Mouse (Mus musculus) limb, embryonic 13.5 days (tissue): ENCODE results near the gene Mlycd. TPM values are rescaled to one million over a fixed set of nuclear protein-coding genes. Genes with fewer than 3 reads are reported as not detected.

ENCODE experiments used
- ATAC-seq: fragments of 200-750 bp; cut with Nextera tagmentation; 2 replicates; pipeline ENCODE4 v1.8.0; 2017; ENCODE audit warnings: low read depth, moderate number of reproducible peaks, moderate TSS enrichment; ENCODE audit not compliant: low FRiP score
- H3K27ac ChIP-seq: fragments of 300-500 bp; sonication (generic); 2 replicates; pipeline ENCODE4 v1.5.1; 2015; ENCODE audit warnings: inconsistent platforms, mild to moderate bottlenecking, moderate library complexity
- H3K27me3 ChIP-seq: fragments of 300-500 bp; sonication (generic); 2 replicates; pipeline ENCODE4 v1.6.1; 2015; ENCODE audit warnings: mild to moderate bottlenecking, inconsistent platforms
- H3K36me3 ChIP-seq: fragments of 300-500 bp; sonication (generic); 2 replicates; pipeline ENCODE4 v1.6.1; 2015; ENCODE audit warnings: inconsistent platforms, mild to moderate bottlenecking, moderate library complexity
- H3K4me1 ChIP-seq: fragments of 300-500 bp; sonication (generic); 2 replicates; pipeline ENCODE4 v1.6.1; 2015; ENCODE audit warnings: inconsistent platforms
- H3K4me2 ChIP-seq: fragments of 300-500 bp; sonication (generic); replicated peaks from 2 replicates; pipeline ENCODE4 v1.6.1; 2015; ENCODE audit warnings: inconsistent platforms, mild to moderate bottlenecking, moderate library complexity
- H3K4me3 ChIP-seq: fragments of 300-500 bp; sonication (generic); 2 replicates; pipeline ENCODE4 v1.5.1; 2015; ENCODE audit warnings: moderate library complexity, mild to moderate bottlenecking, inconsistent platforms
- H3K9ac ChIP-seq: fragments of 300-500 bp; sonication (generic); 2 replicates; pipeline ENCODE4 v1.6.1; 2015; ENCODE audit warnings: mild to moderate bottlenecking, inconsistent platforms
- H3K9me3 ChIP-seq: fragments of 300-500 bp; sonication (generic); 2 replicates; pipeline ENCODE4 v1.6.1; 2016; ENCODE audit warnings: inconsistent platforms
- WGBS: fragments of 180-500 bp; shearing (Covaris S2); methylation state at CpG from one replicate; pipeline ENCODE4 v1.1.7; 2015; 5-methylcytosine and 5-hydroxymethylcytosine counted together
- polyA plus RNA-seq: library from polyadenylated mRNA; unstranded; fragments of >200 nt; fragmentation: Nextera tagmentation; extraction: Ambion mirVana; gene quantifications from 2 replicates; pipeline ENCODE4 v1.2.1, GENCODE M21; 2015

The Mlycd gene
- polyA plus RNA-seq, 1 experiment from 2014 or later = 9.6 TPM

DNA sequence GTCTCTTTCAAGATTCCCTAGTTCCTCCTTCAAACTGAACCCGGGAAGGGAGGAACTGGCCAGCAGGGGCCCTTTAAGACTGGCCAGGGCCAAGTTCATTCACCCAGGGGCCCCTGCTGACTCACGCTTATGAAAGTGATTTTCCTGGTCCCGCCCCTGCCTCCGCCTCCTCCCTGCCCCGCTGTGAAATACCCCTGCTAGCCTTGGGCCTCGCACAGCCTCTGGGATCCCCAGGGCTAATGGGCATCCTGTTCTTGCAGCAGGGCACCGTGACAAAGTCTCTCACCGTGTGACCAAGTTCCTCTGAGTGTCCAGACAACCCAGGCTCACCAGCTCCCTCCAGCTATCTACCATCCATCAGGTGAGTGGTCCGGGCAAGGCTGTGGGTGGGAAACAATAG lies 42.3 kb downstream of the Mlycd start:
- H3K27ac ChIP-seq = no peak overlapping the region
- peak overlapping the region; percentile 4; the same call in 1 of the 2 replicates for H3K4me2 ChIP-seq
- peaks cover 7% of the 10 kb centered on the region; the same call in 1 of the 2 replicates for H3K27me3 ChIP-seq
- H3K4me3 ChIP-seq = no peak overlapping the region
- peaks cover 22% of the 10 kb centered on the region for H3K4me1 ChIP-seq
- no peaks in the 10 kb centered on the region for H3K9me3 ChIP-seq
- ATAC-seq = no peak
- no peaks in the 10 kb centered on the region for H3K36me3 ChIP-seq
- 18% methylated on average over 9 of the region's 9 CpGs for WGBS
- no peak overlapping the region for H3K9ac ChIP-seq

DNA sequence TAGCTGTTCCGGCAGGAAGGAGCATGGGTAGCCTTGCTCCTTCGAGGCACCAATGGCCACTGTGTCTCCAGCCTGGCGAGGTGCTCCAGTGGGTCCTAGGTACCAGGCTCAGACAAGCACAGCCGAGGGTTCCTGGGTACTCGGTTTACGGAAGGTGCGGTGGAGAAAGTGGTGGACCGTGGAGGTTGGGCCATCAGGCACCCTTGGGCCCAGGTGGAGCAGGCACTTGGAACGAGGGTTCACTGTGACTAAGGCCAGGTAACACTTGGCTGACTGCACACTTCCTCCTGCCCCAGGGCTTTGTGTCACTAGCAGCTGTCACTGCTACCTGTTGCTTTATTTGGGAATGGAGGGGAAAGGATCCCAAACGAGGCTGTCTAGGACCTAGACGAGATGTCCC lies 42.8 kb downstream of the Mlycd start:
- no peak overlapping the region for H3K9ac ChIP-seq
- no peaks in the 10 kb centered on the region for H3K36me3 ChIP-seq
- H3K4me1 ChIP-seq = peaks cover 22% of the 10 kb centered on the region
- no peaks in the 10 kb centered on the region for H3K9me3 ChIP-seq
- H3K27ac ChIP-seq = no peak overlapping the region
- no peak overlapping the region for H3K4me3 ChIP-seq
- peak overlapping the region; percentile 4; the same call in 1 of the 2 replicates for H3K4me2 ChIP-seq
- ATAC-seq = no peak
- WGBS = 66% methylated on average over 11 of the region's 11 CpGs
- H3K27me3 ChIP-seq = peaks cover 12% of the 10 kb centered on the region; the same call in 1 of the 2 replicates

DNA sequence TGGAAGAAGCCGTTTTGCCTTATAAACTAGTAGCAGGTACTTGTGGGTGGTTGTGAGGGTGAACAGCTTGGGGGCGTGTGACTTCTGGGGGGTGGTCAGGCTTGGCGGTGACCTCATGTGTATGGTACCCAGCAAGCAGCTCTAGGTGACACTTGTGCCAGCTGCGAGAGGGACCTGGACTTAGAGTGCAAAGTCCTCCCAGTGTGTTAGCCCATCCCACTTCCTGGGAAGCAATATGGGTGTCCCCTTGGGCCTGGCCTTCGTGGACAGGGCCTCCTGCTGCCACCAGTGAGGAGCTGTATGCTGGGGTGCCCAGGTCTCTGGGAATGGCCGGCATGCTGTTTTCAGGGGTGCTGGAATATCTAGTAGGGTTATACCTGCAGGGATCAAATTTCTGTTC lies 44.2 kb downstream of the Mlycd start:
- Histone ChIP-seq H3K4me3 (no peak overlapping the region), H3K27me3 (peaks cover 12% of the 10 kb centered on the region; the same call in 1 of the 2 replicates), H3K9ac (0 out of 2 replicates have a peak overlapping the region, but pooled peaks have one; percentile 5), H3K36me3 (no peaks in the 10 kb centered on the region), H3K4me2 (no peak overlapping the region), H3K27ac (no peak overlapping the region), H3K4me1 (peaks cover 22% of the 10 kb centered on the region), H3K9me3 (no peaks in the 10 kb centered on the region)
- 79% methylated on average over 6 of the region's 6 CpGs for WGBS
- ATAC-seq = no peak

DNA sequence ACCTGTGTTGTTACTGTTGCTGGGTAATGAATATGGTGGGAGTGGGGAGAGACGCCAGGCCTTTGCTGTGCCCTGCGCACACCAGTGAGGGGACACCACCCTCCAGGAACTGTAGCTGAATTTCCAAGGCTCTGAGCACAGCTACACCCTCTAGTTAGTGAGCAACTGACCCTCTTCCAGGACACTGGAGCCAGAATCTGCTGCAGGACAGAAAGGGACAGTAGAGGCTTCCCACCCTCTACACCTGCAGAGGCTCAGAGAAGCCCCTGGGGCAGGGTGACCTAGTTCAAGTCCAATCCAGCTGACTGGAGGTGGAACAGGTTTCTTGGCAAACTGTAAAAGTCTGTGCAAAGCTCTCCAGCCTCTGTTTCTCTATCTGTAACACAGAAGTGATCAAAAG lies 44.7 kb downstream of the Mlycd start:
- Histone ChIP-seq H3K9ac (no peak overlapping the region), H3K36me3 (no peaks in the 10 kb centered on the region), H3K4me2 (no peak overlapping the region), H3K27me3 (peaks cover 12% of the 10 kb centered on the region; the same call in 1 of the 2 replicates), H3K27ac (no peak overlapping the region), H3K9me3 (no peaks in the 10 kb centered on the region), H3K4me1 (peaks cover 22% of the 10 kb centered on the region), H3K4me3 (no peak overlapping the region)
- 92% methylated on average over 2 of the region's 2 CpGs for WGBS
- no peak for ATAC-seq

DNA sequence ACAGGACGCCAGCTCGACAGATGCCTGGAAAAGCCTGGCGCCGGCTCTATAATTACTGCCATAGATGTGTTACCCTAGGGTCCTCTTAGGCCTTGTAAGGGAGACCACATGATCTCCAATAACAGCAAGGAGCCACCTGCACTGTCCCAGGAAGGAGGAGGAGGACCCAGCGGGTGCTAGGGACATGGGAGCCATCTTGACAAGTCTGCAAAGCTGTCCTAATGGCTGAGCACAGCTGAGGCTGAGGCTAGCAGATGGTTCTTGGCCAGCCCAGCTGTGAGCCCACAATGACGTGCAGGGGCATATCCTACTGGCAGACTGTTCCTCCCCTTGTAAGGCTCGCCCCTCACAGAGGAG lies 45.2 kb downstream of the Mlycd start:
- H3K4me2 ChIP-seq = 0 out of 2 replicates have a peak overlapping the region, but pooled peaks have one; percentile 41
- H3K9ac ChIP-seq = no peak overlapping the region
- peaks cover 12% of the 10 kb centered on the region; the same call in 1 of the 2 replicates for H3K27me3 ChIP-seq
- H3K4me3 ChIP-seq = no peak overlapping the region
- H3K9me3 ChIP-seq = no peaks in the 10 kb centered on the region
- peaks cover 22% of the 10 kb centered on the region for H3K4me1 ChIP-seq
- WGBS = 53% methylated on average over 7 of the region's 7 CpGs
- no peak overlapping the region for H3K27ac ChIP-seq
- peak; percentile 57; the same call in 1 of the 2 replicates for ATAC-seq
- no peaks in the 10 kb centered on the region for H3K36me3 ChIP-seq

DNA sequence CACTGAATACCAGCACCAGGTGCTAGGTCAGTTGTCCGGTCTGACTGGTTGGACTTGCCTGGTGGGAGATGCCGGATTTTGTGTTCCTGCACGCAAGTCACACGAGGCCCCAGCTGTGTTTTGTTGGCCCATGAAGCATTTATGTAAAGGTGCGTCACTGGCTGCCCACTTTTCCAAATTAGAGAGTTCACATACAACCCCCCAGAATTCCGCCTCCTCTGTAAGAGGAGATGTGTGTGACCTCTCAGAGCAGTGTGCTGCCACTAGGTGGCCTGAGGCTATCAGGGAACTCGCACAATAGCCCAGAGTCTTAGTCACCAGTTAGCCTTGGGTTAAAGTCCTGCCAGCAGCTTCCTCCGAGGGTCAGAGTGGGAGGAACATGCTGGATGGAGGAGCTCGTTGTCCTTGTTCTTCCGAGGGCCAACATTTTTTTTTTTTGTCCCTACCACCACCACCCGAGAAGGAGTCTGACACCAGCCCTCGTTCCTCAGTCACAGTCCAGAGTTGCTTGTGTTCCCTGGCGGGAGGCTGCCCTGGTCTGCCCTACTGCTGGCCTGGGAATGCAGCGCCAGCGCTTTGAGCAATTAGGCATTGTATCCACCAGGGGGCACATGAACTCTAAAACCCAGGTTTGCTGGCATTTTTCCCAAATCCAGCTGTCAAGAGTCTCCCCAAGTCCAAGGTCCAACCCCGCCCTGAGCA lies 45.7 kb downstream of the Mlycd start:
- Histone ChIP-seq H3K4me1 (peaks cover 22% of the 10 kb centered on the region), H3K4me3 (no peak overlapping the region), H3K27ac (no peak overlapping the region), H3K27me3 (peaks cover 13% of the 10 kb centered on the region; the same call in 1 of the 2 replicates), H3K4me2 (peak overlapping the region; percentile 41), H3K9ac (no peak overlapping the region), H3K36me3 (no peaks in the 10 kb centered on the region), H3K9me3 (no peaks in the 10 kb centered on the region)
- 15% methylated on average over 16 of the region's 16 CpGs for WGBS
- no peak; the same call in 1 of the 2 replicates for ATAC-seq

DNA sequence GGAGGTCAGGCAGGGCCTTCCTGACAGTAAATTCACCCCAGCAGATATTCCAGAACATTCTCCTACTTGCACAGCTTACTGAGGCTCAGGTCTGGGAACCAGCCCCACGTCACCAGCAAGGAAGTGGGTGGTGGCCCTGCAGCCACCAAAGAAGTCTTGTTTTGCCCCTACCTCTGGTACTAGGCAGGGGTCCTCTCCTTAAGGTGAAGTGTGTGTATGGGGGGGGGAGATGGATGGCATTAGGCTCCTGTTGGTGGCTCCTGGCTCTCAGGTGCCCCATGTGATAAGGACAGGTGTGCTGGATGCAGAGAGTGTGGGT lies 46.2 kb downstream of the Mlycd start:
- H3K4me3 ChIP-seq = no peak overlapping the region
- no peak for ATAC-seq
- H3K27me3 ChIP-seq = peaks cover 15% of the 10 kb centered on the region; the same call in 1 of the 2 replicates
- WGBS = 52% methylated on average over 1 of the region's 1 CpGs
- no peak overlapping the region for H3K9ac ChIP-seq
- no peaks in the 10 kb centered on the region for H3K9me3 ChIP-seq
- H3K4me2 ChIP-seq = peak overlapping the region; percentile 41
- no peak overlapping the region for H3K27ac ChIP-seq
- no peaks in the 10 kb centered on the region for H3K36me3 ChIP-seq
- H3K4me1 ChIP-seq = peaks cover 22% of the 10 kb centered on the region

DNA sequence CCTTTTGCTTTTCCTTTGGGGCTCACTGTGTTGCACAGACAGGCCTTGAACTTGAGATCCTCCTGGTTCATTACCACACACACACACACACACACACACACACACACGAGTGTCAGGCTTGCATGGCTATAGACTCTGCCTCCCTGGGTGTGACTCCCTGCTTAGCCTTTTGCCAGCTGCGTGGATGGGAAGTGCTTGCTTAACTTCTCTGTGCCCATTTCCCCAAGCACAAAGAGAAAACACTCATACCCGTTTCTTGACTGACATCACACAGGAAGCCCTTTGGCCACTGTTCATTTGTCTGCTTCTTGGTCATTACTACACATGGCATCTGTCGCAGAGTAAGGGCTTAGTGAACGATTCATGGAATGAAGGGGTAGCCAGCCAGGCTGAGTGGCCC lies 47.3 kb downstream of the Mlycd start:
- Histone ChIP-seq H3K27ac (no peak overlapping the region), H3K4me1 (peaks cover 21% of the 10 kb centered on the region), H3K4me2 (no peak overlapping the region), H3K36me3 (no peaks in the 10 kb centered on the region), H3K27me3 (peaks cover 16% of the 10 kb centered on the region), H3K9ac (no peak overlapping the region), H3K4me3 (no peak overlapping the region), H3K9me3 (no peaks in the 10 kb centered on the region)
- no peak for ATAC-seq
- WGBS = 58% methylated on average over 5 of the region's 5 CpGs

DNA sequence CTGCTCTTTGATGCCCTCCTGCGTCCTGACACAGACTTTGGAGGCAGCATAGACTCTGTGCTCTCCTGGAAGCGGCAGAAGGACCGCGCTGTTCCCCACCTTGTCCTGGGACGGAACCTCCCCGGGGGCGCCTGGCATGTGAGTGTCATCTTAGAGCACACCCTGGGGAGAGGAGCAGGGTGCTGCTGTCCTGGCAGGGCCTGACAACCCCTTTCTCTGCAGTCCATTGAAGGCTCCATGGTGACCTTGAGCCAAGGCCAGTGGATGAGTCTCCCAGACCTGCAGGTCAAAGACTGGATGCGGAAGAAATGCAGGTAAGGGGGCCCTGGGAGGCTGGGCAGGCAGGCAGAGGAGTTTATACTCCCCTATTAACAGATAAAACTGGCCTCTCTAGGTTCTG lies 48.3 kb downstream of the Mlycd start:
- Histone ChIP-seq H3K27ac (no peak overlapping the region), H3K9me3 (no peaks in the 10 kb centered on the region), H3K27me3 (peaks cover 25% of the 10 kb centered on the region), H3K4me1 (peaks cover 27% of the 10 kb centered on the region), H3K4me3 (no peak overlapping the region), H3K4me2 (no peak overlapping the region), H3K36me3 (no peaks in the 10 kb centered on the region), H3K9ac (no peak overlapping the region)
- ATAC-seq = no peak
- WGBS = 92% methylated on average over 8 of the region's 8 CpGs

DNA sequence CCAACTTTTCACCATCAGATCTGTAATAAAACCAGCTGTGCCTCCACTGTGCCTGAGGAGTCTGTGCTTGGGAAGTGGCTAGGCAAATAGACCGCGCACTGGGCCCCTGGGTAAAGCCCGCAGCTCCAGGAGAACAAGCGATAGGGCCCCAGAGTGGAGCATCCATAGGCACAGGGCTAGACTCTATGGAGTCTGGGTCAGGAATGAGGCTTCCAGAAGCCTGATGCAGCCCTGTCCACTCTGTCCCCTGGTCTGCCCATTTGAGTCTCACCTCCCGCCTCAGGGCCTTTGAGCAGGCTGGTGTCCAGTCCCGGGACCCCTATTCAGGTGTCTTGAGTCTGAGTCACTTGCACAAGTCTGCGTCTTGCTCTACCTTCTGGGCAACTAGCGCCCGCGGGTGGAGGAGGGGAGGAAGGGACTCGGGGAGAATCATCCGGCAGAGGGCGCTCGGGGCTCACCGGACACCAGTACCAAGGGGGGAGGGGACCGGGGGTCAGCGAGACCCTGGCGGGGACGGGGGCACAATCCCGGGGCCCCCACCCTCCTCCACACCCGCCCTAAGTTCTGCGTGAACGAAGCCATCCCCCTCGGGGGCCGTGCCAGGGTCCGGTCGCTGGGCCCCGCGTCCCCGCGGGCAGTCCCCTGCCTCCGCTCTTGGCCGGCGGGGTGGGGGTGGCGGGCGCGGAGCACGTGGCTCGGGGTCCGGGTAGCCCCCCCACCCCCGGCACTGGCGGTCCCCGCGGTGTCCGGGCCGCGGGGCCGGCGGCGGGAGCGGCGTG lies 51.7 kb downstream of the Mlycd start, which contains the start of gene Necab2:
TSS of gene Necab2 (plus strand) at position 509 of the 779 bp plus-strand sequence.
- no peak within 1 kb of the TSS for H3K27ac ChIP-seq
- peak; percentile 68 for ATAC-seq
- H3K9me3 ChIP-seq = no peaks in the 10 kb centered on the region
- WGBS = 1% methylated on average over 40 of the region's 52 CpGs
- peak within 1 kb of the TSS; percentile 71 for H3K4me3 ChIP-seq
- H3K4me2 ChIP-seq = peak within 1 kb of the TSS; percentile 83
- no peaks in the 10 kb centered on the region for H3K36me3 ChIP-seq
- H3K9ac ChIP-seq = peak within 1 kb of the TSS; percentile 74
- H3K4me1 ChIP-seq = peaks cover 14% of the 10 kb centered on the region
- peaks cover 45% of the 10 kb centered on the region for H3K27me3 ChIP-seq

DNA sequence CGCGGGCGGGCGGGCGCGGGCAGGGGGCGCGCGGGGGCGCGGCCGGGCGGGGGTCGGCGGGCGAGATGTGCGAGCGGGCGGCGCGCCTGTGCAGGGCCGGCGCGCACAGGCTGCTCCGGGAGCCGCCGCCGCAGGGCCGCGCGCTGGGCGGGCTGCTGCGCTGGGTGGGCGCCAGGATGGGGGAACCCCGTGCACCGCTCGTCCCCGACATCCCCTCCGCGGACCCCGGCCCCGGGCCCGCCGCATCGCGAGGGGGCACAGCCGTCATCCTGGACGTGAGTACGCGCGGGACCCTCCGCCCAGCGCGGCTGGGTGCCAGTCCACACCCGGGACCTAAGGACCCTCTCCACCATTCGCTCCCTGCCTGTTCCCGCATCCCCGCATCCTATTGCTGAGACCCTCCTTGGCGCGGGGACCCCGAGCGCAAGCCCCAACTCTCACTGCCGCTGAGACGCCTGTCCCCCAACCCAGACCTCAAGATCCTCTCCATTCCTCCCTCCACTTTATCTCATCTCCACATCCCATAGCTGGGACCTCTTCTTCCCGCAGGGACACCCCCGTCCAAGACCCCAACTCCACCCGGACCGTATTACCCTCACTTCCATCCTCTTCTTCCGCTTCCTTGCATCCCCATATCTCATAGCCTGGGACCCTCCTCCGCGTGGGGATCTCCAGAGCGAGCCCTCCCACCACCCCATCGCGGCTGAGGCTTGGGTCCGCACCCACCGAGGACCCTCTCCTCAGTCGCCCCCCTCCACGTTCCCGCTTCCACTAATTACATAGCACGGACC lies 52.5 kb downstream of the Mlycd start:
- under 1% methylated on average over 47 of the region's 80 CpGs for WGBS
- peak overlapping the region; percentile 74 for H3K9ac ChIP-seq
- peak; percentile 33; the same call in 1 of the 2 replicates for ATAC-seq
- peaks cover 38% of the 10 kb centered on the region for H3K27me3 ChIP-seq
- H3K27ac ChIP-seq = no peak overlapping the region
- peak overlapping the region; percentile 83 for H3K4me2 ChIP-seq
- no peaks in the 10 kb centered on the region for H3K9me3 ChIP-seq
- peak overlapping the region; percentile 71 for H3K4me3 ChIP-seq
- peaks cover 14% of the 10 kb centered on the region for H3K4me1 ChIP-seq
- no peaks in the 10 kb centered on the region for H3K36me3 ChIP-seq

DNA sequence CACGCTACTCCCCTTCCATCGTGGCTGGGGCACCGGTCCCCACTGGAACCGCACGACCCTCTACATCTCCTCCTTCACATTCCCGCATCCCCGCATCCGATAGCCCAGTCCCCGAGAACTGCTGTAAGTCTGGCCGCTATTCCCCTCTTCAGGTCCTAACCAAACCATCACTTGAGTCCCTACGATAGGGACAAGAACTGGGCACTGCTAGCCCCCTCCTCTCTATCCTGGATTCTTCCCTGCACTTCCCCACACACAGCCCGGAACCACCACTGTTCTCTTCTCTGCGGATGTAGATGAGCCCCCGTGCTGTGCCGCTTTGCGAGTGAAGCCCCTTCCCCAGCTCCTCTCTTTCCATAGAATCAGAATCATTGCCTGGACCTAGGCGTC lies 53.1 kb downstream of the Mlycd start:
- Histone ChIP-seq H3K9ac (peak overlapping the region; percentile 74), H3K27ac (no peak overlapping the region), H3K36me3 (no peaks in the 10 kb centered on the region), H3K4me2 (peak overlapping the region; percentile 83), H3K4me1 (peaks cover 14% of the 10 kb centered on the region), H3K9me3 (no peaks in the 10 kb centered on the region), H3K4me3 (peak overlapping the region; percentile 71), H3K27me3 (peaks cover 35% of the 10 kb centered on the region)
- no peak for ATAC-seq
- 2% methylated on average over 17 of the region's 17 CpGs for WGBS
